Mouse (Mus musculus) stomach, postnatal 0 days (tissue): ENCODE measurements at regions not wholly inside any gene's neighbourhood (a gene's known extent, or its start where the extent isn't known, plus 50 kb on each side); places are given as distances from the start of the nearest gene placed in this dataset.

Experiments used
- ATAC-seq: fragments of 200-750 bp; cut with Nextera tagmentation; 2 replicates; pipeline ENCODE4 v1.8.0; 2017; ENCODE audit not compliant: low FRiP score, low TSS enrichment
- DNase-seq: peaks from one replicate; pipeline ENCODE4 v3.0.0-alpha.2; 2016; ENCODE audit warnings: low spot score
- H3K27ac ChIP-seq: fragments of 300-500 bp; sonication (generic); replicated peaks from 2 replicates; pipeline ENCODE4 v1.5.1; 2014; ENCODE audit warnings: mild to moderate bottlenecking, control low read depth
- H3K27me3 ChIP-seq: fragments of 300-500 bp; sonication (generic); 2 replicates; pipeline ENCODE4 v1.6.1; 2014; ENCODE audit warnings: low read length; ENCODE audit not compliant: control insufficient read depth, insufficient read depth
- H3K36me3 ChIP-seq: fragments of 300-500 bp; sonication (generic); 2 replicates; pipeline ENCODE4 v1.6.1; 2014; ENCODE audit warnings: low read length, mixed read lengths; ENCODE audit not compliant: control insufficient read depth, insufficient read depth
- H3K4me1 ChIP-seq: fragments of 300-500 bp; sonication (generic); replicated peaks from 2 replicates; pipeline ENCODE4 v1.6.1; 2014; ENCODE audit warnings: antibody characterized with exemption; ENCODE audit not compliant: control insufficient read depth, insufficient read depth
- H3K4me2 ChIP-seq: fragments of 300-500 bp; sonication (generic); replicated peaks from 2 replicates; pipeline ENCODE4 v1.6.1; 2014; ENCODE audit warnings: low read depth, mild to moderate bottlenecking, control low read depth, moderate library complexity
- H3K4me3 ChIP-seq: fragments of 300-500 bp; sonication (generic); 2 replicates; pipeline ENCODE4 v1.5.1; 2014; ENCODE audit warnings: low read depth, low read length, control low read depth
- H3K9ac ChIP-seq: fragments of 300-500 bp; sonication (generic); 2 replicates; pipeline ENCODE4 v1.6.1; 2014; ENCODE audit warnings: mild to moderate bottlenecking, low read length, control low read depth, mixed read lengths
- H3K9me3 ChIP-seq: fragments of 300-500 bp; sonication (generic); 2 replicates; pipeline ENCODE4 v1.6.1; 2016; ENCODE audit warnings: low read length; ENCODE audit not compliant: control insufficient read depth
- CTCF ChIP-seq: IDR thresholded peaks from 2 replicates; pipeline ENCODE4 v1.5.1; 2016; ENCODE audit warnings: antibody characterized with exemption, low read depth, mild to moderate bottlenecking, moderate library complexity
- EP300 ChIP-seq: optimal IDR thresholded peaks from 2 replicates; pipeline ENCODE3; 2016; ENCODE audit warnings: antibody characterized with exemption
- WGBS: fragments of 180-500 bp; shearing (Covaris S2); extraction: QIAGEN DNeasy Blood & Tissue Kit; methylation state at CpG from one replicate; pipeline ENCODE4 v1.1.7; 2014; 5-methylcytosine and 5-hydroxymethylcytosine counted together

GRCm38 (mm10) chr1:105092309-105092904 is 264.1 kb downstream of the Rnf152 start:
- ATAC-seq (peak; percentile 82), DNase-seq (peak; percentile 39)
- no peaks in the 10 kb centered on the region for H3K36me3 ChIP-seq
- no peaks in the 10 kb centered on the region for H3K4me1 ChIP-seq
- H3K4me3 ChIP-seq, result no peak overlapping the region
- peak overlapping the region; percentile 81 for H3K27ac ChIP-seq
- no peaks in the 10 kb centered on the region for H3K9me3 ChIP-seq
- TF ChIP-seq EP300 (no peak), CTCF (peak; percentile 89)
- H3K9ac ChIP-seq, result 0 out of 2 replicates have a peak overlapping the region, but pooled peaks have one; percentile 14
- WGBS, result 31% methylated on average over 6 of the region's 6 CpGs
- no peak overlapping the region for H3K4me2 ChIP-seq
- H3K27me3 ChIP-seq, result no peaks in the 10 kb centered on the region

GRCm38 (mm10) chr1:105088765-105089520 is 267.6 kb downstream of the Rnf152 start:
- 86% methylated on average over 7 of the region's 7 CpGs for WGBS
- ATAC-seq (no peak), DNase-seq (no peak)
- H3K4me2 ChIP-seq, result no peak overlapping the region
- H3K4me3 ChIP-seq, result no peak overlapping the region
- no peaks in the 10 kb centered on the region for H3K9me3 ChIP-seq
- H3K27ac ChIP-seq, result no peak overlapping the region
- H3K4me1 ChIP-seq, result no peaks in the 10 kb centered on the region
- no peak overlapping the region for H3K9ac ChIP-seq
- no peaks in the 10 kb centered on the region for H3K36me3 ChIP-seq
- no peaks in the 10 kb centered on the region for H3K27me3 ChIP-seq
- no peak for TF ChIP-seq EP300
- no peak for TF ChIP-seq CTCF

- Histone ChIP-seq H3K36me3 (no peaks in the 10 kb centered on the region), H3K9ac (no peak overlapping the region), H3K27ac (no peak overlapping the region), H3K4me1 (no peaks in the 10 kb centered on the region), H3K4me2 (no peak overlapping the region), H3K27me3 (no peaks in the 10 kb centered on the region), H3K9me3 (no peaks in the 10 kb centered on the region), H3K4me3 (no peak overlapping the region)
- no peak for DNase-seq
- WGBS, result 67% methylated on average over 1 of the region's 1 CpGs
- ATAC-seq, result no peak
- TF ChIP-seq CTCF (0 out of 2 replicates have a peak, but pooled peaks have one; percentile 2), EP300 (no peak)
These were observed 268.9 kb downstream of the Rnf152 start for GRCm38 (mm10) chr1:105087623-105088022.

- DNase-seq (no peak), ATAC-seq (no peak)
- TF ChIP-seq CTCF, result no peak
- TF ChIP-seq EP300, result no peak
- no peaks in the 10 kb centered on the region for H3K9me3 ChIP-seq
- H3K4me3 ChIP-seq, result no peak overlapping the region
- H3K9ac ChIP-seq, result no peak overlapping the region
- no peak overlapping the region for H3K4me2 ChIP-seq
- H3K27ac ChIP-seq, result no peak overlapping the region
- no peaks in the 10 kb centered on the region for H3K27me3 ChIP-seq
- no peaks in the 10 kb centered on the region for H3K4me1 ChIP-seq
- 82% methylated on average over 3 of the region's 3 CpGs for WGBS
- no peaks in the 10 kb centered on the region for H3K36me3 ChIP-seq
These were observed 272.0 kb downstream of the Rnf152 start for GRCm38 (mm10) chr1:105084556-105084955.

- Histone ChIP-seq H3K4me2 (no peak overlapping the region), H3K4me3 (no peak overlapping the region), H3K27me3 (no peaks in the 10 kb centered on the region), H3K27ac (no peak overlapping the region), H3K9me3 (no peaks in the 10 kb centered on the region), H3K36me3 (no peaks in the 10 kb centered on the region), H3K9ac (no peak overlapping the region), H3K4me1 (no peaks in the 10 kb centered on the region)
- no peak for TF ChIP-seq CTCF
- 87% methylated on average over 6 of the region's 6 CpGs for WGBS
- ATAC-seq, result no peak
- no peak for DNase-seq
These were observed 272.9 kb downstream of the Rnf152 start for GRCm38 (mm10) chr1:105083551-105084103.
